Mouse (Mus musculus) G1E (cell line): ENCODE data around the gene Ctsl. TPM values are rescaled to one million over a fixed set of nuclear protein-coding genes. Genes with fewer than 3 reads are reported as not detected.
A peak's percentile ranks its signal among the peaks of the same experiment; 100 is the strongest.

Experiments used
- ATAC-seq: 2 replicates; pipeline ENCODE4 v1.8.0; 2016; ENCODE audit warnings: mild to moderate bottlenecking; ENCODE audit not compliant: insufficient number of reproducible peaks, poor library complexity, low FRiP score, severe bottlenecking; ENCODE audit errors: extremely low read depth
- DNase-seq: peaks from one replicate; pipeline ENCODE4 v3.0.0; 2012; ENCODE audit warnings: low spot score
- H3K27me3 ChIP-seq: 2 replicates; pipeline ENCODE4 v1.6.1; 2012; ENCODE audit warnings: mild to moderate bottlenecking, low read length, inconsistent platforms; ENCODE audit not compliant: insufficient read depth
- H3K36me3 ChIP-seq: replicated peaks from 2 replicates; pipeline ENCODE3; 2012; ENCODE audit warnings: mild to moderate bottlenecking, inconsistent platforms
- H3K4me1 ChIP-seq: 2 replicates; pipeline ENCODE4 v1.6.1; 2012; ENCODE audit warnings: low read depth, low read length, inconsistent platforms, mixed read lengths; ENCODE audit not compliant: insufficient read depth
- H3K4me3 ChIP-seq: 2 replicates; pipeline ENCODE4 v1.5.1; 2012; ENCODE audit warnings: low read depth, mild to moderate bottlenecking, inconsistent platforms, low read length, moderate library complexity, mixed read lengths
- H3K9me3 ChIP-seq: replicated peaks from 2 replicates; pipeline ENCODE4 v1.6.1; 2012; ENCODE audit warnings: inconsistent platforms
- CTCF ChIP-seq: IDR thresholded peaks from 2 replicates; pipeline ENCODE4 v1.5.1; 2012; ENCODE audit warnings: low read depth, low read length, inconsistent platforms, mixed read lengths
- GATA1 ChIP-seq: IDR thresholded peaks from 2 replicates; pipeline ENCODE4 v1.6.1; 2012; ENCODE audit warnings: borderline replicate concordance, low read length, inconsistent platforms, mixed read lengths
- GATA2 ChIP-seq: IDR thresholded peaks from 2 replicates; pipeline ENCODE4 v1.6.1; 2012; ENCODE audit warnings: low read depth, low read length, inconsistent platforms, borderline replicate concordance
- POLR2AphosphoS5 ChIP-seq: IDR thresholded peaks from 2 replicates; pipeline ENCODE4 v1.6.1; 2012; ENCODE audit warnings: low read depth, low read length, inconsistent platforms; ENCODE audit not compliant: insufficient replicate concordance
- TAL1 ChIP-seq: conservative IDR thresholded peaks from 2 replicates; pipeline ENCODE4 v1.6.1; 2012; ENCODE audit warnings: low read depth, low read length, inconsistent platforms, mixed read lengths
- polyA plus RNA-seq: library from polyadenylated mRNA; stranded (reverse); fragments of >175 nt; gene quantifications from 2 replicates; pipeline ENCODE4 v1.2.3, GENCODE M21; 2012
- total RNA-seq, 2 experiments: library from RNA; stranded (forward) in 1 of 2; stranded (reverse) in 1 of 2; fragments of 200-1000 nt in 1 of 2; fragments of >200 nt in 1 of 2; fragmentation: Nextera tagmentation in 1 of 2; gene quantifications; 2 replicates each; pipeline ENCODE4 v1.2.3; 2014 to 2017

Gene Ctsl
- total and polyA plus RNA-seq, 3 experiments: 0.38 to 93.2 (median 34.8) TPM

DNA sequence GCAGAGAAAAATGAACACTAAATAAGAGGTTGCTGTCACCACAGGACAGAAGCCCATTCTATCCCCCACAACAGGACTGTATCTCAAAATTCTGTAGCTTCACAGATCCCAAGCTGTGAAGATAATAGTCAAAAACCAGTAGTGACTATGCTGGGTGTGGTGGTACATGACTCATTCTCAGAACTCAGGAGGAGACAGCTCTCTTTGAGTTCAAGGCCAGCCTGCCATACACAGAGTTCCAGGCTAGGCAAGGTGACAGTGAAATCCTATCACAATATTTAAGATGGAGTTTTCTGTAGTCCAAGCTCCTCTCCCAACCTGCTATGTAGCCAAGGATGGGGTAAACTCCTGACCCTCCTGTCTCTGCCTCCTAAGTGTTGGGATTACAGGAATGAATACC is 5.4 kb downstream of the Ctsl start:
- no peak for TF ChIP-seq GATA2
- TF ChIP-seq CTCF: no peak
- TF ChIP-seq POLR2AphosphoS5: no peak
- TF ChIP-seq GATA1: no peak
- TF ChIP-seq TAL1: no peak
- ATAC-seq (no peak), DNase-seq (no peak)
- H3K4me1 ChIP-seq: peaks cover 6% of the 10 kb centered on the region
- no peaks in the 10 kb centered on the region for H3K9me3 ChIP-seq
- H3K36me3 ChIP-seq: peaks cover 10% of the 10 kb centered on the region
- no peak overlapping the region for H3K4me3 ChIP-seq
- no peaks in the 10 kb centered on the region for H3K27me3 ChIP-seq

DNA sequence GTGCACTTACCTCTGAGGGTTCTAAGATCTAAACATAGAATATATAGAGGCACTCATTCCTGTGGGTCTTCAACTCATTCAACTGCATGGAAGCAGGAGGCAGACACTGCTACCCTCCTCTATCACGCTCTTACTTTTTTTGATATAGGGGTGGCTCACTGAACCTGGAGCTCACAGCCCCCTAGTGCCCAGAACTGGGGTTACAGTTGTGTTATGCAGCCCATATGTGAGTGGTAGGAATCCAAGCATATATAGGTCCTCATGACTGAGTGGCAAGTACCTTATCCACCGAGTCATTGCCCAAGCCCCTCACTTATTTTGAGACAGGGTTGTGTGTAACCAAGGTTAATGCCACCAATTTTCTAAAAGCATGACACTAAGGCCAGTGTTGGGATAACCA is 6.4 kb downstream of the Ctsl start:
- no peak overlapping the region for H3K4me3 ChIP-seq
- no peak for TF ChIP-seq TAL1
- no peak for TF ChIP-seq CTCF
- TF ChIP-seq GATA2: no peak
- TF ChIP-seq GATA1: no peak
- TF ChIP-seq POLR2AphosphoS5: no peak
- ATAC-seq: peak; percentile 72
- peaks cover 10% of the 10 kb centered on the region for H3K36me3 ChIP-seq
- DNase-seq: no peak
- H3K9me3 ChIP-seq: no peaks in the 10 kb centered on the region
- H3K27me3 ChIP-seq: no peaks in the 10 kb centered on the region
- H3K4me1 ChIP-seq: no peaks in the 10 kb centered on the region

DNA sequence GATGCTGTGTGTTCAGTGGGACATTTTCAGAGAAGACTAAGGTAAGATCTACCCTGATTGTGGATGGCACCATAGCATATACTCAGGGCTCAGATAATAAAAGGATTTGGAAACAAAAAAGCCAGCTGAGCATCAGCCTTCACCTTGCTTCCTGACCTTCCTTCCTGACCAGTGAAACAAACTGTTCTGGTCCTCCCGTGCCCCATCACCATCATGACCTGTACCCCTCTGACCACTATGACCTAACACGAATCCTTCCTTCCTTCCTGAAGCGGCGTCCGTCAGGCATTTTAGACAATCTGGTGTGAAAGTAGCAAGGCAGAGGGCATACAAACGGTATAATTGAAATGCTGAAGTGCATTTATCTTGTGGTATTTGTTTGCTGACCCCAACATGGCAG is 8.6 kb downstream of the Ctsl start:
- no peak for DNase-seq
- H3K4me3 ChIP-seq: no peak overlapping the region
- ATAC-seq: no peak
- H3K4me1 ChIP-seq: no peaks in the 10 kb centered on the region
- H3K36me3 ChIP-seq: peaks cover 8% of the 10 kb centered on the region
- peaks cover 4% of the 10 kb centered on the region; the same call in 1 of the 2 replicates for H3K27me3 ChIP-seq
- H3K9me3 ChIP-seq: no peaks in the 10 kb centered on the region
- no peak for TF ChIP-seq GATA2
- TF ChIP-seq CTCF: no peak
- TF ChIP-seq GATA1: no peak
- no peak for TF ChIP-seq POLR2AphosphoS5
- no peak for TF ChIP-seq TAL1

DNA sequence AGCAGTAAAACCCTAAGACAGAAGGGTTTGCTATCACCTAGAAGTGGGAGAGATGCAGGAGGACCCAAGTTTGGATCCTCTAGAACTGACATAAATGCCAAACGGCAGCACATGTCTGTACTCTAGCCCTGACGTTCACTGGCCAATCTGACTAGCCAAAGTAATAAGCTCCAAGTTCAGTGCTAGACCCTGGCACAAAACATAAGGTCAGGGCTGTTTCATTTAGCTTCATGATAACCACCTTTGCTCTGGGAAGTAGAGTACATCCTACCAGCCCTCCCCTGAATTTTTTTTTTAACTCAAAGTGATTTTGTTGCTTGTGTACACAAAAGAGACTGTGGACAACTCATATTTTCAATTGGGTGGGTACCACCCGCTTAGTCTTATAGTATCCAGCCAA is 9.7 kb downstream of the Ctsl start:
- DNase-seq (no peak), ATAC-seq (no peak)
- H3K27me3 ChIP-seq: peaks cover 4% of the 10 kb centered on the region; the same call in 1 of the 2 replicates
- TF ChIP-seq CTCF: no peak
- no peak for TF ChIP-seq GATA1
- TF ChIP-seq POLR2AphosphoS5: no peak
- no peak for TF ChIP-seq GATA2
- TF ChIP-seq TAL1: no peak
- peaks cover under 1% of the 10 kb centered on the region for H3K36me3 ChIP-seq
- H3K4me3 ChIP-seq: no peak overlapping the region
- H3K4me1 ChIP-seq: no peaks in the 10 kb centered on the region
- no peaks in the 10 kb centered on the region for H3K9me3 ChIP-seq

DNA sequence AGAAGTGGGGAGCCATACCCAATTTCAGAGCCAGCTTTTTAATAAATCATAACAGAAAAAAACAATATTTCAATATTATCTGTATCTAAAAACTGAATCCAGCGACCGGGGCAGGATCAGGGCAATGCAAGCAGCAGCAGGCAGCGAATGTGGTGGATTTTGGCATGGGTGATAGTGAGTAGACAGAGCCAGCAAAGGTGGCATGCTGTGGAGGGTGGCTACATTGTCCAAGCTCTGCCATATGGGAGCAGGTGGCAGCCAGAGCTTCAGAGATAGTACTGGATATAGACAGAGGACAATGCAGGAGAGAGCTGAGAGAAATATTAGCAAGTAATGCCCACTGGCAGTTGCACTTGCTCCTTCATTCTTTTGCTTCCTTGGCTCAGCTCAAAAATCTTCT is 11.0 kb downstream of the Ctsl start:
- ATAC-seq: no peak
- Histone ChIP-seq H3K4me3 (no peak overlapping the region), H3K9me3 (no peaks in the 10 kb centered on the region), H3K36me3 (no peaks in the 10 kb centered on the region), H3K27me3 (peaks cover 4% of the 10 kb centered on the region; the same call in 1 of the 2 replicates), H3K4me1 (no peaks in the 10 kb centered on the region)
- DNase-seq: no peak
- TF ChIP-seq TAL1: no peak
- no peak for TF ChIP-seq POLR2AphosphoS5
- TF ChIP-seq GATA1: no peak
- no peak for TF ChIP-seq CTCF
- TF ChIP-seq GATA2: no peak

DNA sequence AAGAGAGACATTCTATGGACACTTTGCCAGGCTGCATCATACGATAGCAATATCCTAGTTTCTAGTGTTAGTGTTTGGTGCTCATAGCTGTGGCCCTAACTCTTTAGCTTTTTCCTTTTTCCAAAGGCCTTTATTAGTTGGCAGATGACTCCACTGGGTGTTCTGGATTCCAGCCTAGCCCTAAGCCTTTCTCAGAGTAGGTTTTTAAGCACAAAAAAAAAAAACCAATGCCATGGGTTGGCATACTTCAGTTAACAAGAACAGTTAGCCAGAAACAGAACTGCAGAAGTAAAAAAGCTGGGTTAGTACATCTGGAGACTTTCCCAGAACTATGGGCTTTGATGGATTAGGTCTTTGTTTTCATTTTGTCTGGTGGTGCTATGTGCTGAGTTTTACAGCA is 12.2 kb downstream of the Ctsl start:
- DNase-seq (no peak), ATAC-seq (no peak)
- no peaks in the 10 kb centered on the region for H3K4me1 ChIP-seq
- H3K27me3 ChIP-seq: peaks cover 8% of the 10 kb centered on the region
- no peaks in the 10 kb centered on the region for H3K36me3 ChIP-seq
- no peaks in the 10 kb centered on the region for H3K9me3 ChIP-seq
- H3K4me3 ChIP-seq: no peak overlapping the region
- no peak for TF ChIP-seq POLR2AphosphoS5
- TF ChIP-seq TAL1: no peak
- TF ChIP-seq CTCF: no peak
- TF ChIP-seq GATA2: no peak
- TF ChIP-seq GATA1: no peak

DNA sequence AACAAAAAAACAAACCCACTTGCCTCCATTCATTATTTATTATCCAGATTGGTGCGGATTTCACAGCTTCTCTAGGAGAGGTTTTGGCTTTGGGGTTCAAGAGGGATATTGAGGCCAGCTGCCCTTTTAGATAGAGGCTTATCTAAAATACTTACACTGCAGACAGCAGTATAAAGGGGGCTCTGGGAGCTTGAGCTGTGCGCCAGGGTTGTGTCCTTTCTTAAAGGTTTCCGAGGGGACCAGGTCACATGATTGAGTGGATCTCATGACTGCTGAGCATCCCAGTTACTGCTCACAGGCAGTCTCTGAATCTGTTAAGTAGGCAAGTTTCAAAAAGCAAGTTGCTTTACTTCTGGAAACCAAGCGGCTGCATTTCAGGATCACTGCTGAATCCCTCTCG is 13.3 kb downstream of the Ctsl start:
- ATAC-seq (peak; percentile 22; the same call in 1 of the 2 replicates), DNase-seq (no peak)

More for the DNA sequence above, 13.3 kb downstream of the Ctsl start:
- peaks cover 8% of the 10 kb centered on the region for H3K27me3 ChIP-seq
- H3K36me3 ChIP-seq: no peaks in the 10 kb centered on the region
- no peaks in the 10 kb centered on the region for H3K9me3 ChIP-seq
- H3K4me3 ChIP-seq: no peak overlapping the region
- H3K4me1 ChIP-seq: no peaks in the 10 kb centered on the region
- TF ChIP-seq GATA1: no peak
